Mouse (Mus musculus) natural killer cell, adult 2 months (primary cell): ENCODE measurements around the gene Rsad2.
"Not testable (repeated sequence)": the region's sequence is repeated elsewhere in the genome, so short reads cannot be mapped to it uniquely, and the experiment has no call there.

ENCODE experiments used
- DNase-seq, 2 experiments: peaks; one replicate each; pipeline ENCODE4 v3.0.0; 2022; ENCODE audit warnings: low spot score in 2 of 2

Gene Rsad2

GRCm38 (mm10) chr12:26446377-26447045, 9.7 kb downstream of the Rsad2 start:
- no peak for DNase-seq

DNA sequence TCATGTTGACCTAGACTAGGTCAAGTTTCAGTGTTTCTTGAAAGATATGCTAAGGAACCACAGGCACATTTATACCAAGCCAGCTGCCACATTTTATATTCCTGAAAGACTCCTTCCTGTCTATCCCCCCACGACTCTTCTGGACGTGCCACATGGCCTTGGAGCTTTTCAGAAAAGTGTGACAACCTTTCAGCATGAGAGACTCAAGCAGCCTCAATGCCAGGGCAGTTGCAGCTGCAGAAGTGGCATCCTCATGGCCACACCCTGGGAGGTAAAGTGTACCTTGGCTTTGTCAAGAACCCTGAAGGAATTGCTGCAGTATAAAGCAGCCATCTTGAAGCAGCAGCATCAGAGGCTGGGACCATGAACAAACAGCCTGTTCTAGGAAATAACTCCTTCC, 11.7 kb downstream of the Rsad2 start:
- no peak for DNase-seq

DNA sequence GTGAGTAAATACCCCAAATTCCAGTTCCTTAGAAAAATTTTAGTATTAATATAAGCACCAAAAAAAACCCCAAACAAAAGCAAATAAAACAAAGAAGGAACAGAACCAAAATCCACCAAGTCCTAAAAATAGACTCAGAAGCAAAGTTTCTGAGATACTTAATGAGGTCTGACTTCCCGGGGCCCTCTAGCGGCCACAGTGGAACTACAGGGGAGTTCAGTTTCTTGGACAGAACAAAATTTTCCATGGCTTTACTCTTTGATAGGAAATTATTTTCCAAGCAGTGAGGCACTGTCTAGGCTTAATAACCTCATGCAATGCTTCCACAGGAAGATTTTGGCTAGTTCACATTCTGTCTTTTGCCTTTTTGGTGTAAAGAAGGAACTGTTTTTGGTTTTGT, 12.2 kb downstream of the Rsad2 start:
- peak in 1 of 2 experiments; percentile 45 for DNase-seq

DNA sequence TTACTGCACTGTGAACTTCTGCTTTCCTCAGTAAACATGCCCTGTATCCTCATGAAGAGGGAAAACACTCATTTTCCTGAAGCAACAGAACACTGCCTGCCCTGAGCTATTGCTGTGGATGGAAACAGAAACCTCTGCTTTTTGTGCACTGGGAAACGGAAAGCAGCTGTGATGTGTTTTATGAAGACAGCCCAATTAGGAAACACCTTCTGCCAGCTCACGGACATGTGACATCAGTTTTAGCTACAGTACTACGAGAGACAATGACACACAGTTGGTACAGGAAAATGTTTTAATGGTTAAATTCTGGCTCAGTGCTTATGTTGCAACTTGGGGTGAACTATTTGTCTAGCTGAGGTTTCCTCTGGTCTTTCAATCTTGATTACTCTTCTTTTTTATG, 16.9 kb downstream of the Rsad2 start:
- DNase-seq, result no peak

DNA sequence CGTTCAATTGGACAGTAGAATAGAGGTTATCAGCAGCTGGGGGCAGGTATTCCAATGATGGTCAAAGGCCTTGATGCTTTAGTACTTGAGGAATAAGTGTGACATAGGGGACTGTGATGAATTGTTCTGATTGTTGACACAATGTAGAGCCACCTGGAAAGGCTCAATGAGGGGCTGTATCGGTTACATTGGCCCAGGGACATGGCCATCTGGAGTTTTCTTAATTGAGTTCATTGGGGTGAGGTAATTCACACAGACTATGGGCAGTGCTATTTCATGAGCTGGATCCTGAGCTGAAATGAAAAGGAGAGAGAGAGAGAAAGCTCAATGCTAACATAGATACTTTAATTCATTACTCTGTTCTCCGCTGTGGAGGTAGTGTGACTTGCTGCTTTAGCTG, 18.3 kb downstream of the Rsad2 start:
- DNase-seq, result no peak

- no peak for DNase-seq
Measured at GRCm38 (mm10) chr12:26436334-26436733, 19.9 kb downstream of the Rsad2 start.

DNA sequence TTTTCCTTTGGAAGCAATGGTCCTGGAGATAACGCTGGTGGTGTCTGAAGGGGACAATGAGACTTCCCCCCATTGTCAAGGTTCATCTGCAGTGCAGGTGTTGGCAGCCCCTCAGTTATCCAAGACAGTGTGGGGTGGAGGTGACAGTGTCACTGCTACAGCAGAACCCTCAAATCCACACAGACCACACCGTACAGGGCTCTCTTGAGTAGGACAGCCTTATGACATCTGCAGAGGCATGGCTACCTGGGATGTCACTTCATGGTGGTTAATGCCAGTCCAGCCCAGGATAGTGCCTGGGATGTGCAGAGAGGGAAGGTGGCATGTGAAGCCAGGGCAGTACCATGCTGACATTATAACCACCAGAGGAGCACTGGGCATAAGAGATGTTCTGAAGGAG, 27.5 kb downstream of the Rsad2 start:
- not testable (repeated sequence) for DNase-seq

DNA sequence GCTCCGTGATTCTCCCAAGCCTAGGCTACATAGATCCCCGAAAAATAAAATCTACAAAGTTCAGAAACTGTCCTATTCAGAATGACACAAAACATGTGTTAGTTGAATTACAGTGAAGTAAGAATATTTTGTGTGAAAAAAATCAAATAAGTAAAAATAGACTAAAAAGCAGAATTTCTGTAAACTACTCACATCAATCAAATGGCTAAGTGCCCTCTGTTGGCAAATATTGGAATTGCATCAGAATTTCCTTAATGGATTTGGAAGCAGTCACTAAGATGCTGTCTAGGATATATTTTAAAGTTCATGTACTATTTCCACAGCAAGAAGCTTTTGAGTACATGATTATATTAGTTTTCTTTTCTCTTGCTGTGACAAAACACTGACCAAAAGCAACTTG, 31.4 kb downstream of the Rsad2 start:
- peak in 1 of 2 experiments; percentile 21 for DNase-seq

DNA sequence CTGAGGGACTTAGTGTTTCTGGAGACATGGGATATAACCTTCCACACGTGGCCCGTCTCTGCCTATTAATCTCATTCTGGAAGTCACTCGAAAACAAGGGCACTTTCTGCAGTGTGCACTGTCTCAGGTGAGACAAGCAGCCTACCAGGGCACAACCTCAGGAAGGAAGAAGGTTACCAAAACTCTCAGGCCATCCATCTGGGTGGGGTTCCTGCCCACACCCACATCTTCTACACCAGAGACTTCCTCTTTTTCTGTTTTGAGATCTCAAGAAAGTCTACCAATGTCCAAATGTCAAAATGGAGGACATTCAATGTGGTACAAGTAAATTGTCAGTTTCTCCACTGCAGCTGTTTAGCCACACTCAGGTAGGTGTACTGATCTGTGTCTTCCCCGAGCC, 37.9 kb downstream of the Rsad2 start:
- peak in 1 of 2 experiments; percentile 49 for DNase-seq

DNA sequence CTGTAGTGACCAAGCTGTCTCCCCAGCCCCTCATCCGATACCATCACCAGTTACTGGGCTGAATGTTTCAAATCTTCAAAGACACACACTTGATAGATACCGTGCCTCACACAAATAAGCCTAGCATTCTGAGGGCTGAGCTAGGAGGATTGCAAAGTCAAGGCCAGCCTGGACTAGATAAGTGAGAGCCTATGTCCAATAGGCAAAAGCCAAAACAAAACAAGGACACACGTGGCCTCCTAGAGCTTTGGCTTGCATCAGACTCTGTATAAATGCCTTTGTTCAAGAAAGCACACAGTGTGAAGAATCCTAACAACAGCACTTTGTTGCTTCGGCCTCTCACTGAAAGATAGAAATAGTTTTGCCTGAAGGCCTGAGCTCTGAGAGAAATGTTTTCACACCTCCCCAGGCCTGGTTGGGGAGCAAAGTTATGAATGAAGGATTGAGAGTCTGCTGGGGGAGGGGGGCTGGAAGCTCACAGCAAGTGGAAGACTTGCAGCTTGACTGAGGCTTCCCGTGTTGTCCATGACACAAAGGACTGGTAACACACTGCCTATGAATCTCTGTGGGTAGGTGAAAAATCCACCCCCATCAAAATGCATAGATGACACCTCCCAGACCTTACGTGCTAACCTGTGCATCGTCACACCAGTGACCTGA, 39.5 kb downstream of the Rsad2 start:
- no peak for DNase-seq

DNA sequence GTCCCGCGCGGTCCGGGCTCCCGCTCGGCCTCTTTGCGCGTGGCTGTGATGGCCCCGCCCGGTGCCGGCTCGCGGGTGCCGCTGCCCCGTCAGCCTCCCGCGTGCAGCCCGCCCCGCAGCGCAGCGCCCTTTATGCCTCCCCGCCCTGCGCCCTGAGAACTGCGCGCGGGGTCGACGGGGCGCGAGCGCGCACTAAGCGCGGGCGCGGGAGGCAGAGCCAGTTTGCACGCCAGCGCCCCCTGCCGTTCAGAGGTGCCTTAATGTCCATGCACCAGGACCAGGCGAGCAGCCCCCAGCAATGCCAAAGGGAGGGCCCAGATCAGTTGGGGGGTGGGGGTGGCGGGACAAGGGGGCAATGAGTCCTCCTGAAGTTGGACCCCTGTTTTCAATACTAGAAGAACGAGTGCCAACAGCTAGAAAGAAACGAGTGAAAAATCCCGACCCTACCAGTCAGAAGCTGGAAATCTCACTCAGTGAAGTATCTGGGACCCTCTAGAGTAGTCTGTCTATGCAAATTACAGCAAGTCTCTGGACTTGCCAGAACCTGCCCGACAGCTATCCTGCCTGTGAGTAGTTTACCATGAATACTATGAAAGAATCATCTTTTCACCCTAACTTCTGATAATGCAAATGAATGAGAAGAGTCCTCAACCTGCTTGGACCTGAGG, 41.0 kb downstream of the Rsad2 start, which contains the start of gene Rnf144a:
Gene Rnf144a (minus strand): TSS at position 151 of the 668 bp plus-strand sequence.
- peak; percentile 78 to 88 for DNase-seq

GRCm38 (mm10) chr12:26414451-26415103, 41.7 kb downstream of the Rsad2 start:
- DNase-seq, result no peak

DNA sequence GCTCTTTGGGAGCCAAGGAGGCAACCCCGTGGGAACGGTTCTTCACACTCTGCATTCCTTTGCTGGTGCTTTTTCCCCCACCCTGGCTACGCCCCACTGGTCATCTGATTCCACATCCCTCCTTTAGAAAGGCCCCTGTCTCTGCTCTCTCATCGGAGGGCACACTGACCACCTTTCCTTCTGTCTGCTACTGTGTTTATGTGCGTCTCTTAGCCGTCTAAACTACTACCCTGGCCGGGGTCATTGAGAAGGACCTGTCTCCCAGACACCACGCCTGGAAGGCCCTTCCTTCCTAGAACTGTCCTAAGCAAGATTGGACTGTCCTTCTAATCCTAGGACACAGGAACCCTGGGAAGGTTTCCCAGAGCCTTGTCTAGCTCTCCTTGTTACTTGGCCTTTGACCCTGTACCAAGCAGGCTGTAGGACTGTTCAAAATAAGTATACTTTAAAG, 42.3 kb downstream of the Rsad2 start:
- DNase-seq, result no peak

DNA sequence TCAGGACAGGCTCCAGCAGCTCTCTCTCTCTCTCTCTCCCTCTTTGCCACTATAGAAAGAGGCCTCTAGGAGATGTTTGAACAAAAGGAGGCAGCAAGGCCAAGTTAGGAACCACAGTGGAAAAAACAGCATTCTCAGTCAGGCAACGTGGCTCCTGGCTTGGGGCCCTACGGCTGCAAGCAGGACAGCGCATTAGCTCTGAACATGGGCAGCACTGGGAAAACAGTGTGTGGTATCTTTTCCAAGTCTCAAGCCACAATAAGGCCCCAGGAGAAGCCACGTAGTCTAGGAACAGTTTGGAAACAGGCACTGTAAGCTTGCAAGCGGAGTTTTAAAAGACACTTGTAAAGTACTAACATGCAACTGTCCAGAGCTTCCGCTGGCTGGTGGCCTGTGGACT, 43.5 kb downstream of the Rsad2 start:
- DNase-seq, result no peak

GRCm38 (mm10) chr12:26411841-26412450, 44.3 kb downstream of the Rsad2 start:
- DNase-seq, result no peak

DNA sequence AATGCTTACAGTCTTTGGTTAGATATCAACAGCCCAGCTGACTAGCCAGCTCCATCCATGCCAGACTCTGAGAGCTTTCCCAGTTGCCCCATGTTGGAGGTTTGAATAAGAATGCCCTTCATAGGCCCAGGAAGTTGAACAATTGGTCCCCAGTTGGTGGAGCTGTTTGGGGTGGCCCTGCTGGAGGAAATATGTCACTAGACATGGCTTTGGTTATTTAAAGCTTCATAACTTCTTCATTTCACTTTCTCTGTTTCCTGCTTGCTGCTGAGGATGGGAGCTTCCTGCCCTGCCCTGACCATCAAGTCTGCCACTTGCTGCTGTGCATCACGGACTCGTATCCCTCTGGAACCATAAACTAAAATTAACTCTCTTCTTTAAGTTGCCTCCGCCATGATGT, 45.8 kb downstream of the Rsad2 start:
- peak in 1 of 2 experiments; percentile 15 for DNase-seq

- no peak for DNase-seq
Measured at GRCm38 (mm10) chr12:26408707-26409106, 47.5 kb downstream of the Rsad2 start.

- no peak for DNase-seq
Measured at GRCm38 (mm10) chr12:26404781-26405702, 51.2 kb downstream of the Rsad2 start.

DNA sequence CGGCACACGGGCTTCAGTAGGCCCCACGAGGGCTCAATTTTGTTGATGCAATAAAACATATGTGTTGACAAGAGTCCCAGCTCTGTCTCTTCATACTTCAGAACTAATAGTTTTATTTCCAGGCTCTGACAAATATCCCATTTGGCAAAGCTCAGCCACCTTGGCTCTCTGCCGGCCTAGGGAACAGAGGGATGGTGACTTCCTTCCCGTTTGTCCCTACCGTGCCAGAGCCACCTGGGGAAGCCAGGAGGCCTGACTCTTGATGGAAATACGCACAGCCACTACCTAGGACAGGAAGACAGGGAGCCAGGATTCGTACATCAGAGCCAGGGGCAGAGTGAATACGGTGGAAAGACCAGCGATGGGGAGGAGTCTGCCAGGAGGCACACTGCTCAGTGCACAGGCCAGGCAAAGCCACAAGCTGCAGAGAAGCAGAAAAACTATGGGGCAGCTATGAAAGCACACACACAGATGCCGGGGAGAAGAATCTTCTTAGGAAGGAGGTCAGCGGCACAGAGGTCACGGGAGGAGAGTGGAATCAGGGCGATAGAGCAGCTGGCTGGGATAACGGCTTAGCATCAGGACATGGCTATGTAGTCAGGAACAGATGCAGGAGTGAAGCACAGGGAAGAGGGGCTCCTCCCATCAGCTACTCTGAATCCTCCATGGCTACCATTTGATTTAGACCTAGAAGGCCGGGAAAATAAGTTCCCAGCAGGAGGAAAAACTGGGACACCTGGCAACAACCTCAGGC, 52.7 kb downstream of the Rsad2 start:
- no peak for DNase-seq
